Mouse (Mus musculus) lung, postnatal 36 days (tissue): ENCODE results near the gene Fcrlb.

Experiments
- DNase-seq: peaks from one replicate; pipeline ENCODE4 v3.0.0; 2022; ENCODE audit warnings: mixed read lengths

Gene Fcrlb

GRCm38 (mm10) chr1:170868107-170868904, 44.4 kb downstream of the Fcrlb start:
- DNase-seq = peak; percentile 87

- DNase-seq = peak; percentile 97
Measured at GRCm38 (mm10) chr1:170867691-170868105, 45.0 kb downstream of the Fcrlb start, which contains the start of gene Atf6. TSS of gene Atf6 (minus strand) at chr1:170867771.

GRCm38 (mm10) chr1:170866992-170867690, 45.6 kb downstream of the Fcrlb start:
- DNase-seq = peak; percentile 58

- DNase-seq = no peak
Measured at GRCm38 (mm10) chr1:170865406-170865805, 47.3 kb downstream of the Fcrlb start.

GRCm38 (mm10) chr1:170864754-170865153, 48.0 kb downstream of the Fcrlb start:
- no peak for DNase-seq

- no peak for DNase-seq
Measured at GRCm38 (mm10) chr1:170864234-170864633, 48.5 kb downstream of the Fcrlb start.

GRCm38 (mm10) chr1:170863033-170863432, 49.7 kb downstream of the Fcrlb start:
- DNase-seq = no peak

GRCm38 (mm10) chr1:170862435-170862717, 50.4 kb downstream of the Fcrlb start:
- no peak for DNase-seq

GRCm38 (mm10) chr1:170861671-170862434, 50.9 kb downstream of the Fcrlb start:
- no peak for DNase-seq

- DNase-seq = no peak
Measured at GRCm38 (mm10) chr1:170858872-170859271, 53.9 kb downstream of the Fcrlb start.

GRCm38 (mm10) chr1:170857369-170857768, 55.4 kb downstream of the Fcrlb start:
- no peak for DNase-seq
